Mouse (Mus musculus): Measurements from ENCODE around the gene Smg1. TPM values are rescaled to one million over a fixed set of nuclear protein-coding genes. Genes with fewer than 3 reads are reported as not detected.
"Not testable (repeated sequence)": the region's sequence is repeated elsewhere in the genome, so short reads cannot be mapped to it uniquely, and the experiment has no call there.

The Smg1 gene
- polyA plus RNA-seq, 1 experiment from 2014 or later, result 15.6 TPM

DNA sequence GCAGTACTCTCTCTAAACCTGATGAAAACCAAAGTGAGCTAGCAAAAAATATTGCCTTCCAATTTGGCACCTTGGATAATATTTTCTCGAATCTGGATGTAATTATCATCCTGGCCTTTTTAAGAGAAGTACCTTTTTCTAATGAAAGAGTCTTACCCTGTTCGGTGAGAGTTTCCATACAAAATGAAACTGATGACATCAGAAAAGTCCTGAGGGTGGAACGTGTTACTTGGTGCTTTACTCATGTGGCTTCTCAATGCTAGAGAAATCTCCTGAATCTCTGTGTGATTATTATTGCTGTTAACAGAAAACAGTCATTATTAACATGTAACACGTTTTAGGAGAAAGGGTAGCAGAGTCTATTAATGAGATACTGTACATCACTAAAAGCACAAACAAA is 57.6 kb downstream of the Smg1 start:
- no peaks in the 10 kb centered on the region for H3K4me1 ChIP-seq
- H3K9me3 ChIP-seq (replicated peaks), result no peaks in the 10 kb centered on the region
- ATAC-seq (ENCODE audit: insufficient number of reproducible peaks, low FRiP score, low TSS enrichment, low read depth), result no peak
- H3K4me2 ChIP-seq (replicated peaks), result no peak overlapping the region
- H3K4me3 ChIP-seq (replicated peaks), result no peak overlapping the region
- no peak overlapping the region for H3K9ac ChIP-seq
- H3K27me3 ChIP-seq, result no peaks in the 10 kb centered on the region
- WGBS, result 84% methylated on average over 4 of the region's 4 CpGs
- no peak overlapping the region for H3K27ac ChIP-seq (replicated peaks)
- H3K36me3 ChIP-seq, result peaks cover 48% of the 10 kb centered on the region

GRCm38 (mm10) chr7:118184604-118185003 is 58.9 kb downstream of the Smg1 start:
- peaks cover 48% of the 10 kb centered on the region for H3K36me3 ChIP-seq
- no peak for ATAC-seq (ENCODE audit: insufficient number of reproducible peaks, low FRiP score, low TSS enrichment, low read depth)
- 91% methylated on average over 1 of the region's 1 CpGs for WGBS

DNA sequence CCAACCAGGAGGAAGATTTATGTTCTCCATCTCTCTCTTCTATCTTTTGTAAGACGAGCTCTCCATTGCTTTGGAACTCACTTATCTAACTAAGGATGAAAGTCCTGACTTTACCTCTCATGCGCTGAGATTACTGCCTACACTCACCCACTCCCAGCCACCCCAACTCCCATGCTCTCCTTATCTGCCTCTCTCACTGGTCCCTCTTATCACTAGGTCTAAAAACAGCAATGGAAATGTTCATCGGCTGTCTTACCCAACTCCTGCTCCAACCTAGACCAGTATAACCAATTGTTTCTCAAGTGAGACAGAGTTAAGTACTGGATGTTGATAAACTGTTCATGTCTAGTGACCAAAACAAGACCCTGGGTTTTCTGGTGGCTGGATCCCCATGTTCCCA is 62.3 kb downstream of the Smg1 start:
- Histone ChIP-seq H3K4me3 (replicated peaks) (no peak overlapping the region), H3K9me3 (replicated peaks) (no peaks in the 10 kb centered on the region), H3K27me3 (no peaks in the 10 kb centered on the region), H3K27ac (replicated peaks) (no peak overlapping the region), H3K9ac (no peak overlapping the region), H3K4me2 (replicated peaks) (no peak overlapping the region), H3K4me1 (no peaks in the 10 kb centered on the region), H3K36me3 (peaks cover 54% of the 10 kb centered on the region)
- ATAC-seq (ENCODE audit: insufficient number of reproducible peaks, low FRiP score, low TSS enrichment, low read depth), result no peak
- 92% methylated on average over 3 of the region's 3 CpGs for WGBS

More at GRCm38 (mm10) chr7:118184604-118185003, 58.9 kb downstream of the Smg1 start:
- no peaks in the 10 kb centered on the region for H3K4me1 ChIP-seq
- H3K9ac ChIP-seq, result no peak overlapping the region
- no peak overlapping the region for H3K27ac ChIP-seq (replicated peaks)
- H3K4me2 ChIP-seq (replicated peaks), result no peak overlapping the region
- H3K27me3 ChIP-seq, result no peaks in the 10 kb centered on the region
- H3K9me3 ChIP-seq (replicated peaks), result no peaks in the 10 kb centered on the region
- H3K4me3 ChIP-seq (replicated peaks), result no peak overlapping the region

DNA sequence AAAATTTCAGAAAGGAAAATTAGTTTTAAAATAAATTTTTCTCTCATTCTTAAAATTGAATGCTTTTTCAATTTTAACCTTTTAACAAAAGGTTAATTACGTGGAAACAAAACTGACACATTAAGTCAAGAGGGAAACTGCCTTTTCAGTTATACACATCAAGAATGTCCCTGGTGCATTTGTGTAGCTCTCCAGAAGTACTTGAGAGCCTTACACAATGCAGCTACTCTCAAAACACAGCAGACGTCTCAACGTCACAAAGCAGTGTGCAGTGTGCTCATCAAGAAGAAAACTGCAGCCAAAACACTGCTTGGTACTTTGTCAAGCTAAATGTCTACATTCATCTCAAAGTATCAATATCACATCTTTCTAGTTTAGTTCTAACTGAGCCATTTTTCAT is 63.7 kb downstream of the Smg1 start:
- Histone ChIP-seq H3K4me2 (replicated peaks) (no peak overlapping the region), H3K27ac (replicated peaks) (no peak overlapping the region), H3K9ac (no peak overlapping the region), H3K27me3 (no peaks in the 10 kb centered on the region), H3K4me3 (replicated peaks) (no peak overlapping the region), H3K36me3 (peaks cover 53% of the 10 kb centered on the region), H3K4me1 (no peaks in the 10 kb centered on the region), H3K9me3 (replicated peaks) (no peaks in the 10 kb centered on the region)
- no peak for ATAC-seq (ENCODE audit: insufficient number of reproducible peaks, low FRiP score, low TSS enrichment, low read depth)
- 85% methylated on average over 3 of the region's 3 CpGs for WGBS

DNA sequence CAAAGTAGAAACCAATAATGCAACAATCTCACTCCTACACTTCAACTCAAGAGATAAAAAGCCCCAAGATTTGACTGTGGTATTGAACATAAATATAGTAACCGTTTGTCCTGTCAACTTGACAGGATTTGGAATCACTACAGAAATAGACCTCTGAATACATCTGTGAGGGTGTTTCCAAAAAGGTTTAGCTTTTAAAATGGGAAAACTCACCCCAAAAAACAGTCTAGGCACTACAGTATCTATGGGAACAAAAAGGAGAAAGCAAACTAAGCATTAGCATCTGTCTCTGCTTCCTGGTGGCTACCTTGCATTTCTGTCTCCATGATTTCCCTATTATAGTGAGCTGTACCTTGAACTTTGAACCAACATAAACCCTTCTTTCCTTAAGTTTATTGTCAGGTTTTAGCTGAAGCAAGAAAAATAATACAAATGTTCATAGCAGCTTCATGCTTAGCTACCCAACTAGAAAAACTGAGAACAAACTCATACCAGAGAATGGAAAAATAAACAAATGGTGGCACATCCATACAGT is 67.6 kb downstream of the Smg1 start:
- Histone ChIP-seq H3K9ac (no peak overlapping the region), H3K4me1 (no peaks in the 10 kb centered on the region), H3K27me3 (no peaks in the 10 kb centered on the region), H3K4me3 (replicated peaks) (no peak overlapping the region), H3K4me2 (replicated peaks) (no peak overlapping the region), H3K9me3 (replicated peaks) (no peaks in the 10 kb centered on the region), H3K27ac (replicated peaks) (no peak overlapping the region), H3K36me3 (peaks cover 62% of the 10 kb centered on the region)
- ATAC-seq (ENCODE audit: insufficient number of reproducible peaks, low FRiP score, low TSS enrichment, low read depth), result no peak
- 89% methylated on average over 1 of the region's 1 CpGs for WGBS

GRCm38 (mm10) chr7:118170125-118170524 is 73.3 kb downstream of the Smg1 start:
- peaks cover 79% of the 10 kb centered on the region for H3K36me3 ChIP-seq
- WGBS, result 82% methylated on average over 2 of the region's 2 CpGs
- not testable (repeated sequence) for H3K27ac ChIP-seq (replicated peaks); H3K27me3 ChIP-seq; H3K9ac ChIP-seq; H3K4me2 ChIP-seq (replicated peaks); ATAC-seq (ENCODE audit: insufficient number of reproducible peaks, low FRiP score, low TSS enrichment, low read depth); H3K4me1 ChIP-seq; H3K9me3 ChIP-seq (replicated peaks); H3K4me3 ChIP-seq (replicated peaks)

DNA sequence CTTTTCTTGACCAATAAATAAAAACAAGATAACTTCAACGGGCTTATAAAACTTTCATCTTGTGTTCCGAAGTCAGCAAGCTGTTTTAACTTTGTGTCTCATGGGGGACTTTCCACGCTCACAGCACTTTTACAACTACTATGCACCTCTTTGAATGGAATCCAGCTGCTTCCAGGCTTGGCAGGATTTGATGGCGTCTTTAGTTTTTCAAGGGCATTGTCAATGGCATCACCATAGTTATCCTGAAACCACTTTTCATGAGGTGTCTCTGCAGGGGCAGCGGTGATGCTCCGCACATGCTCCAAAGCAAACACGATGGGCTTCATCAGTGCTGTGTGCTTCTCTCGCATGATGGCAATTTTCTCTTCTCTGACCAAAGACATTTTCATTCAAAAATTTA is 80.5 kb downstream of the Smg1 start:
- Histone ChIP-seq H3K9ac (no peak overlapping the region), H3K27me3 (no peaks in the 10 kb centered on the region), H3K9me3 (replicated peaks) (no peaks in the 10 kb centered on the region), H3K4me3 (replicated peaks) (no peak overlapping the region), H3K4me2 (replicated peaks) (no peak overlapping the region), H3K36me3 (peaks cover 44% of the 10 kb centered on the region), H3K27ac (replicated peaks) (no peak overlapping the region), H3K4me1 (no peaks in the 10 kb centered on the region)
- no peak for ATAC-seq (ENCODE audit: insufficient number of reproducible peaks, low FRiP score, low TSS enrichment, low read depth)
- 91% methylated on average over 8 of the region's 8 CpGs for WGBS

DNA sequence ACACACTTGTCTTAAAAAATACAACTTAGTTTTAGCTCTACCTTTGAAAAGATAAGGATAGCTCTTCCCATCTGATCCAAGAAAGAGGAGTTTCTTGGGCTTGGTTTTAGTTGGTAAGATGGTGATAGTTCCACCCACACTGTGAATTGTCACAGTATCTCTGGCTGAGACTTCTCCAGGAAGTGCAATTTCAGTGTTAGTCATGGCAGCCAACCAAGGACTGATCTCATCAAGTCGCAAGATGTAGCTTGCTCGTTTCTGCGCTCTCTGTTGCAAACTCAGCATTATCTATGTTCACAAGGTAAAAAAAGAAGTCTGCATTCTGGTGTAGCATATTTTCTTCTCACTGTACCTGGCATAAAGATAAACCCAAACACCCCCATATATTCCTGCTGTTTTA is 83.3 kb downstream of the Smg1 start:
- H3K9me3 ChIP-seq (replicated peaks), result no peaks in the 10 kb centered on the region
- H3K4me1 ChIP-seq, result no peaks in the 10 kb centered on the region
- H3K9ac ChIP-seq, result no peak overlapping the region
- H3K27me3 ChIP-seq, result no peaks in the 10 kb centered on the region
- no peak overlapping the region for H3K27ac ChIP-seq (replicated peaks)
- ATAC-seq (ENCODE audit: insufficient number of reproducible peaks, low FRiP score, low TSS enrichment, low read depth), result no peak
- H3K4me2 ChIP-seq (replicated peaks), result no peak overlapping the region
- 93% methylated on average over 3 of the region's 3 CpGs for WGBS
- peaks cover 42% of the 10 kb centered on the region for H3K36me3 ChIP-seq
- H3K4me3 ChIP-seq (replicated peaks), result no peak overlapping the region

DNA sequence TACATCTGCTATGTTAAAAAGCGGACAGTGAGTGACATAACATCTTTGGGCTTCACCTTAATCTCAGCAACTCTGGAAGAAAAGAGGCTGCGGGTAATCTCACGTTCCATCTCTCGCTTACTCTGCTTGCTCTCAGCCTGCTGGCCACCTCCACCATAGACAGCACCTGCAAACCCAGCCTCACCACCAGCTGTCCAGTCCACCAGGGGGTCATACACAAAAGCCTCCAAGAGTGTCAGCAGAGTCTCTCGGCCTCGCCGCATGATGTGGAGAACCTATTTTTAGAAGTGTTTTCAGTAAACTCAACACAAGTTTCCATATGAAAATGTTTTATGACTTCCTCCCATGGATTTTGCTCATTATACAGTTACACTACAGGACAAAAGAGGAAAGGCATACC is 87.0 kb downstream of the Smg1 start:
- H3K4me3 ChIP-seq (replicated peaks), result no peak overlapping the region
- peaks cover 64% of the 10 kb centered on the region for H3K36me3 ChIP-seq
- no peak overlapping the region for H3K27ac ChIP-seq (replicated peaks)
- no peaks in the 10 kb centered on the region for H3K27me3 ChIP-seq
- no peak overlapping the region for H3K4me2 ChIP-seq (replicated peaks)
- no peaks in the 10 kb centered on the region for H3K4me1 ChIP-seq
- ATAC-seq (ENCODE audit: insufficient number of reproducible peaks, low FRiP score, low TSS enrichment, low read depth), result no peak
- H3K9ac ChIP-seq, result no peak overlapping the region
- no peaks in the 10 kb centered on the region for H3K9me3 ChIP-seq (replicated peaks)
- WGBS, result 92% methylated on average over 7 of the region's 7 CpGs

- H3K4me3 ChIP-seq (replicated peaks), result no peak overlapping the region
- H3K27ac ChIP-seq (replicated peaks), result no peak overlapping the region
- H3K9ac ChIP-seq, result no peak overlapping the region
- no peaks in the 10 kb centered on the region for H3K27me3 ChIP-seq
- H3K36me3 ChIP-seq, result peaks cover 65% of the 10 kb centered on the region
- no peaks in the 10 kb centered on the region for H3K9me3 ChIP-seq (replicated peaks)
- H3K4me2 ChIP-seq (replicated peaks), result no peak overlapping the region
- 95% methylated on average over 6 of the region's 6 CpGs for whole genome bisulfite sequencing
- H3K4me1 ChIP-seq, result no peaks in the 10 kb centered on the region
- no peak for ATAC-seq (ENCODE audit: insufficient number of reproducible peaks, low FRiP score, low TSS enrichment, low read depth)
Observed at GRCm38 (mm10) chr7:118154150-118154549, 89.3 kb downstream of the Smg1 start.

GRCm38 (mm10) chr7:118143602-118144001 is 99.9 kb downstream of the Smg1 start:
- Histone ChIP-seq H3K36me3 (peaks cover 72% of the 10 kb centered on the region), H3K27ac (replicated peaks) (no peak overlapping the region), H3K4me1 (no peaks in the 10 kb centered on the region), H3K9ac (no peak overlapping the region), H3K27me3 (no peaks in the 10 kb centered on the region), H3K4me2 (replicated peaks) (no peak overlapping the region), H3K9me3 (replicated peaks) (no peaks in the 10 kb centered on the region), H3K4me3 (replicated peaks) (no peak overlapping the region)
- WGBS, result 78% methylated on average over 3 of the region's 3 CpGs
- ATAC-seq (ENCODE audit: insufficient number of reproducible peaks, low FRiP score, low TSS enrichment, low read depth), result no peak

- H3K4me3 ChIP-seq (replicated peaks), result no peak overlapping the region
- WGBS, result 94% methylated on average over 4 of the region's 4 CpGs
- no peaks in the 10 kb centered on the region for H3K27me3 ChIP-seq
- ATAC-seq (ENCODE audit: insufficient number of reproducible peaks, low FRiP score, low TSS enrichment, low read depth), result no peak
- no peak overlapping the region for H3K4me2 ChIP-seq (replicated peaks)
- peaks cover 67% of the 10 kb centered on the region for H3K36me3 ChIP-seq
- no peak overlapping the region for H3K27ac ChIP-seq (replicated peaks)
- no peaks in the 10 kb centered on the region for H3K4me1 ChIP-seq
- no peak overlapping the region for H3K9ac ChIP-seq
- H3K9me3 ChIP-seq (replicated peaks), result no peaks in the 10 kb centered on the region
Observed at GRCm38 (mm10) chr7:118143123-118143522, 100.3 kb downstream of the Smg1 start.

All from embryonic facial prominence, embryonic 15.5 days (tissue).